Mouse (Mus musculus) left cerebral cortex, adult 2 months (tissue): ENCODE measurements at regions not wholly inside any gene's neighbourhood (a gene's known extent, or its start where the extent isn't known, plus 50 kb on each side); places are given as distances from the start of the nearest gene placed in this dataset.

Experiments
- DNase-seq, 2 experiments: peaks; one replicate each; pipeline ENCODE4 v3.0.0; 2021 to 2022; ENCODE audit warnings: low spot score in 2 of 2, mixed read lengths in 1 of 2; ENCODE audit errors: extremely low spot score in 1 of 2
- H3K27ac ChIP-seq: fragments of 200-600 bp; 2 replicates; pipeline ENCODE4 v1.8.1; 2022
- H3K4me3 ChIP-seq: fragments of 200-600 bp; 2 replicates; pipeline ENCODE4 v1.8.1; 2022
- CTCF ChIP-seq: fragments of 200-600 bp; IDR thresholded peaks from 2 replicates; pipeline ENCODE4 v1.8.1; 2022; ENCODE audit warnings: antibody characterized with exemption, mild to moderate bottlenecking, moderate library complexity
- intact Hi-C: fragments of 180-260 bp; cut with DNase I; formaldehyde crosslinking; loops from one replicate; pipeline ENCODE4 v1.15.1; 2025

GRCm38 (mm10) chr10:99556353-99557036, 203.0 kb downstream of the Csl start:
- intact Hi-C loops: no loop called here
- Histone ChIP-seq H3K4me3 (no peak overlapping the region), H3K27ac (no peak overlapping the region)
- no peak for TF ChIP-seq CTCF
- no peak for DNase-seq

- no peak overlapping the region for H3K27ac ChIP-seq
- no peak for TF ChIP-seq CTCF
- no peak overlapping the region for H3K4me3 ChIP-seq
Measured at GRCm38 (mm10) chr10:99558656-99559055, 200.8 kb downstream of the Csl start.

GRCm38 (mm10) chr10:99561166-99561818, 198.2 kb downstream of the Csl start:
- no peak for TF ChIP-seq CTCF
- H3K4me3 ChIP-seq: no peak overlapping the region
- H3K27ac ChIP-seq: no peak overlapping the region
- intact Hi-C loops: loop anchor here (2.0 kb wide), 1 partner anchor 84 kb away; no protein-coding TSS in a partner anchor
- peak; percentile 37 to 53 for DNase-seq

More at GRCm38 (mm10) chr10:99558656-99559055, 200.8 kb downstream of the Csl start:
- intact Hi-C loops: no loop called here
- no peak for DNase-seq

- intact Hi-C loops: no loop called here
- no peak for DNase-seq
- TF ChIP-seq CTCF: no peak
- Histone ChIP-seq H3K4me3 (no peak overlapping the region), H3K27ac (no peak overlapping the region)
Measured at GRCm38 (mm10) chr10:99564605-99565004, 194.9 kb downstream of the Csl start.

- Histone ChIP-seq H3K4me3 (no peak overlapping the region), H3K27ac (no peak overlapping the region)
- TF ChIP-seq CTCF: no peak
- DNase-seq: no peak
- intact Hi-C loops: no loop called here
Measured at GRCm38 (mm10) chr10:99568424-99568823, 191.0 kb downstream of the Csl start.

GRCm38 (mm10) chr10:99570190-99570589, 189.3 kb downstream of the Csl start:
- Histone ChIP-seq H3K27ac (no peak overlapping the region), H3K4me3 (no peak overlapping the region)
- intact Hi-C loops: loop anchor here (2.0 to 5.0 kb wide), 2 partner anchors 173 to 247 kb away; no protein-coding TSS in a partner anchor
- no peak for TF ChIP-seq CTCF
- no peak for DNase-seq

- no peak for DNase-seq
- H3K27ac ChIP-seq: no peak overlapping the region
- intact Hi-C loops: loop anchor here (5.0 kb wide), 1 partner anchor 177 kb away; no protein-coding TSS in a partner anchor
- no peak for TF ChIP-seq CTCF
- H3K4me3 ChIP-seq: no peak overlapping the region
Measured at GRCm38 (mm10) chr10:99573997-99574396, 185.5 kb downstream of the Csl start.

- intact Hi-C loops: no loop called here
- TF ChIP-seq CTCF: no peak
- DNase-seq: no peak
- Histone ChIP-seq H3K27ac (no peak overlapping the region), H3K4me3 (no peak overlapping the region)
Measured at GRCm38 (mm10) chr10:99575294-99575693, 184.2 kb downstream of the Csl start.

GRCm38 (mm10) chr10:99576301-99576700, 183.2 kb downstream of the Csl start:
- intact Hi-C loops: loop anchor here (2.0 kb wide), 2 partner anchors 38 to 314 kb away; partner anchors contain the start of gene Dusp6
- no peak for TF ChIP-seq CTCF

GRCm38 (mm10) chr10:99577041-99577681, 182.3 kb downstream of the Csl start:
- DNase-seq: peak; percentile 35 to 52
- Histone ChIP-seq H3K4me3 (0 out of 2 replicates have a peak overlapping the region, but pooled peaks have one; percentile 2), H3K27ac (no peak overlapping the region)
- TF ChIP-seq CTCF: peak; percentile 94
- intact Hi-C loops: loop anchor here (1.0 to 2.0 kb wide), 3 partner anchors 38 to 412 kb away; partner anchors contain the start of gene Dusp6

More at GRCm38 (mm10) chr10:99576301-99576700, 183.2 kb downstream of the Csl start:
- no peak for DNase-seq
- H3K27ac ChIP-seq: no peak overlapping the region
- no peak overlapping the region for H3K4me3 ChIP-seq

GRCm38 (mm10) chr10:99578366-99578765, 181.1 kb downstream of the Csl start:
- intact Hi-C loops: no loop called here
- no peak for TF ChIP-seq CTCF
- H3K27ac ChIP-seq: no peak overlapping the region
- H3K4me3 ChIP-seq: no peak overlapping the region
- no peak for DNase-seq

- intact Hi-C loops: no loop called here
- Histone ChIP-seq H3K4me3 (no peak overlapping the region), H3K27ac (no peak overlapping the region)
- TF ChIP-seq CTCF: no peak
- DNase-seq: no peak
Measured at GRCm38 (mm10) chr10:99580191-99580590, 179.3 kb downstream of the Csl start.
